Mouse (Mus musculus): Measurements from ENCODE around the gene Gm17949.

DNA sequence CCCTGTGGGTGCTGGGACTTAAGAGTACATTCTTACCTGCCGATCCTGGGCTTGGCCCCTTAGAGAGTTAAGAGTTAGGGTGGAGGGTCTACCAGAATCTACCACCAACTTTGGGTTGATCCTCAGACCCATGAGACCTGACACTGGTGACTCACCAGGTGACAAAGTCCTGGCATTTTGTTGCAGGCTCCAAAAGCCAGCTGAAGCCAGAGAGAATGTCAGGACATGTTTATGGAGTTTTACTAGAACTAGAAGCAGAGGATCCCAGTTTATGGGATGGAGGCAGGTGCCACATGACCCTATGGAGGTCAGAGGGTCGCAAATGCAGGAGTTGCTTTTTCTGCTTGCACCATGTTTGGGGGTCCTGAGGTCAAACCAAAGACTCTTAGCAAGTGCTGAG lies 14.8 kb upstream of the Gm17949 start:
- no peak for TF ChIP-seq GATA1 (IDR thresholded peaks at IDR 0.05; ENCODE audit: borderline replicate concordance, low read length)
- TF ChIP-seq FLI1 (IDR thresholded peaks at IDR 0.05; ENCODE audit: low read length): no peak

Data from megakaryocyte, embryonic 14.5 days (primary cell).